Mouse (Mus musculus) cortical plate, adult 2 months (tissue): ENCODE measurements around the gene Trpc4ap. TPM values are rescaled to one million over a fixed set of nuclear protein-coding genes. Genes with fewer than 3 reads are reported as not detected.

Experiments used
- H3K27ac ChIP-seq: fragments of 200-500 bp; 2 replicates; pipeline ENCODE4 v1.5.1; 2012; ENCODE audit warnings: low read length, control low read depth, inconsistent platforms; ENCODE audit not compliant: insufficient read depth
- H3K4me1 ChIP-seq: fragments of 200-500 bp; 2 replicates; pipeline ENCODE4 v1.6.1; 2011; ENCODE audit warnings: low read length; ENCODE audit not compliant: control insufficient read depth, insufficient read depth
- H3K4me3 ChIP-seq: fragments of 200-500 bp; 2 replicates; pipeline ENCODE4 v1.5.1; 2011; ENCODE audit warnings: mild to moderate bottlenecking, low read length, control low read depth; ENCODE audit not compliant: insufficient read depth
- CTCF ChIP-seq: fragments of 200-500 bp; IDR thresholded peaks from 2 replicates; pipeline ENCODE4 v1.5.1; 2011; ENCODE audit warnings: mild to moderate bottlenecking, control low read depth, low read length; ENCODE audit not compliant: insufficient read depth; ENCODE audit errors: extremely low read depth
- POLR2A ChIP-seq: fragments of 200-500 bp; IDR thresholded peaks from 2 replicates; pipeline ENCODE4 v1.6.1; 2011; ENCODE audit warnings: mild to moderate bottlenecking, low read length, control low read depth; ENCODE audit not compliant: insufficient read depth; ENCODE audit errors: extremely low read depth
- polyA plus RNA-seq: library from polyadenylated mRNA; depleted of rRNA; stranded (reverse); fragments of >200 nt; gene quantifications from 2 replicates; pipeline ENCODE4 v1.2.3, GENCODE M21; 2012; rRNA removed

Gene Trpc4ap
- polyA plus RNA-seq, 1 experiment = 163 TPM

DNA sequence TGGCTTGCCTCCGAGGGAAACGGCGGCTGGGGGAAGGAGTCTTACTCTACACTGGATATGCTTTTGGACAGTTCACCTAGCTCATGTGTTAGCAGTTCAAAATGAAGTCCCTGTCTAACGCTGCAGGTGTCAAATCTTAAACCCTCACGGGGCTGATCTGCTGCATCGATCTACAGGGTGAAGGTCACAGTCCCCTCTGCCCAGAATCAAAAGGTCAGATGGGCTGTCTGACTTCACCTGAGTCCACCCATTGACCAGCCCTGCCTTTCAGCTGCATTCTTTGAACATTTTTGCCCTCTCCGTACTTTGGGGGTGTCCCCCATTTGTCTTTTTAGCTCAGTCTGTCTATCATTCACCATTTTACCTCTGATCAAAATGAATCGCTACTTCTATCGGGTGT is 107.1 kb downstream of the Trpc4ap start:
- no peaks in the 10 kb centered on the region for H3K4me1 ChIP-seq
- H3K27ac ChIP-seq = no peak overlapping the region
- no peak for TF ChIP-seq POLR2A
- TF ChIP-seq CTCF = no peak
- H3K4me3 ChIP-seq = no peak overlapping the region

Other genes with a start within 250 kb of the Trpc4ap start
- 42.1 and 43.4 TPM in 2 replicates for gene Ncoa6, start 218.5 kb downstream of the Trpc4ap start, polyA plus RNA-seq
- 77.3 and 77.7 TPM in 2 replicates for gene Acss2, start 174.4 kb downstream of the Trpc4ap start, polyA plus RNA-seq
- 261 and 264 TPM in 2 replicates for gene Ggt7, start 174.1 kb downstream of the Trpc4ap start, polyA plus RNA-seq
- 17.2 and 18.4 TPM in 2 replicates for gene Gss, start 99.6 kb downstream of the Trpc4ap start, polyA plus RNA-seq
- 10.5 and 13.8 TPM in 2 replicates for gene Myh7b, start 81.2 kb downstream of the Trpc4ap start, polyA plus RNA-seq
- gene Edem2, start 37.1 kb upstream of the Trpc4ap start, polyA plus RNA-seq = 39.5 and 39.7 TPM in 2 replicates
- not detected in 2 replicates for gene Gm17581, start 43.5 kb upstream of the Trpc4ap start, polyA plus RNA-seq
- gene Procr, start 58.7 kb upstream of the Trpc4ap start, polyA plus RNA-seq = 0.95 and 1.1 TPM in 2 replicates
- 33.8 and 34.2 TPM in 2 replicates for gene Mmp24, start 83.0 kb upstream of the Trpc4ap start, polyA plus RNA-seq
- gene BC029722, start 127.0 kb upstream of the Trpc4ap start, polyA plus RNA-seq = 90.6 and 93.4 TPM in 2 replicates
- 69.2 and 71.0 TPM in 2 replicates for gene Eif6, start 134.5 kb upstream of the Trpc4ap start, polyA plus RNA-seq
- gene Fam83c, start 142.5 kb upstream of the Trpc4ap start, polyA plus RNA-seq = not detected in 2 replicates
- 54.9 and 60.4 TPM in 2 replicates for gene Uqcc1, start 237.9 kb upstream of the Trpc4ap start, polyA plus RNA-seq
- gene Gm15557, start 248.3 kb upstream of the Trpc4ap start, polyA plus RNA-seq = not detected in 2 replicates